Mouse (Mus musculus) forebrain, embryonic 13.5 days (tissue): ENCODE measurements around the gene Timm17b. TPM values are rescaled to one million over a fixed set of nuclear protein-coding genes. Genes with fewer than 3 reads are reported as not detected.

ENCODE experiments used
- ATAC-seq: fragments of 200-750 bp; cut with Nextera tagmentation; 2 replicates; pipeline ENCODE4 v1.8.0; 2017
- H3K27ac ChIP-seq: fragments of 300-500 bp; sonication (generic); 2 replicates; pipeline ENCODE4 v1.5.1; 2015; ENCODE audit warnings: inconsistent platforms, mild to moderate bottlenecking, moderate library complexity
- H3K27me3 ChIP-seq: fragments of 300-500 bp; sonication (generic); 2 replicates; pipeline ENCODE4 v1.6.1; 2015; ENCODE audit warnings: mild to moderate bottlenecking, inconsistent platforms
- H3K36me3 ChIP-seq: fragments of 300-500 bp; sonication (generic); 2 replicates; pipeline ENCODE4 v1.6.1; 2015; ENCODE audit warnings: mild to moderate bottlenecking, inconsistent platforms; ENCODE audit not compliant: poor library complexity, severe bottlenecking
- H3K4me1 ChIP-seq: fragments of 300-500 bp; sonication (generic); 2 replicates; pipeline ENCODE4 v1.6.1; 2015; ENCODE audit warnings: inconsistent platforms
- H3K4me2 ChIP-seq: fragments of 300-500 bp; sonication (generic); 2 replicates; pipeline ENCODE4 v1.6.1; 2015; ENCODE audit warnings: inconsistent platforms, mild to moderate bottlenecking, moderate library complexity
- H3K4me3 ChIP-seq: fragments of 300-500 bp; sonication (generic); 2 replicates; pipeline ENCODE4 v1.5.1; 2015; ENCODE audit warnings: mild to moderate bottlenecking, inconsistent platforms
- H3K9ac ChIP-seq: fragments of 300-500 bp; sonication (generic); 2 replicates; pipeline ENCODE4 v1.6.1; 2015; ENCODE audit warnings: mild to moderate bottlenecking, inconsistent platforms
- H3K9me3 ChIP-seq: fragments of 300-500 bp; sonication (generic); replicated peaks from 2 replicates; pipeline ENCODE4 v1.6.1; 2016; ENCODE audit warnings: inconsistent platforms
- WGBS: fragments of 180-500 bp; shearing (Covaris S2); methylation state at CpG from one replicate; pipeline ENCODE4 v1.1.7; 2015; 5-methylcytosine and 5-hydroxymethylcytosine counted together
- polyA plus RNA-seq: library from polyadenylated mRNA; unstranded; fragments of >200 nt; fragmentation: Nextera tagmentation; extraction: Ambion mirVana; gene quantifications from 2 replicates; pipeline ENCODE4 v1.2.1, GENCODE M21; 2015

Timm17b gene
- polyA plus RNA-seq = 168 and 193 TPM in 2 replicates

GRCm38 (mm10) chrX:7898880-7899874 is at the start of gene Timm17b, which contains the start of gene Pqbp1:
Gene Timm17b (plus strand): TSS chrX:7899357.
Gene Pqbp1 (minus strand): TSS chrX:7899269.
- Histone ChIP-seq H3K27ac (peak within 1 kb of the TSS; percentile 78), H3K9ac (peak within 1 kb of the TSS; percentile 72), H3K4me2 (peak within 1 kb of the TSS; percentile 61), H3K9me3 (no peaks in the 10 kb centered on the region), H3K4me1 (peaks cover 7% of the 10 kb centered on the region), H3K36me3 (peaks cover 20% of the 10 kb centered on the region), H3K4me3 (peak within 1 kb of the TSS; percentile 54), H3K27me3 (no peaks in the 10 kb centered on the region)
- peak; percentile 99 for ATAC-seq
- 16% methylated on average over 57 of the region's 62 CpGs for WGBS

DNA sequence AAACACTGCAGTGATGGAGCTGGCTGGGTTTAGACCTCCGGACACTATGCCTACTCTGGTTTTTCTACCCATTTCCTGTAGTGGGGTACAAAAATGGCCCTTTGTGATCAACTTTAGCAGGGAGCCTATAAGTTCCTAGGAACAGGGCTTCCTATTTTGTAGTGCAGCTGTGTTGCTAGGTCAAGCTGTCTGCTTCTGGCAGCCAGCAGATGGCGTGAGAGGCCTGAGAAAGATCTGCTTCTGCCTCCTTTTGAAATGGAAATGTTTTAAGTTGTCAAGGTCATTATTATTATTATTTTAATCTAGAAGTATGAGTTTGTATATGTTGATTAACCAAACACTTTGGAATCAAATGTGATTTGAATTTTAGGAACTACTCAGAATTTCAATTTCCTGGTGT is 44.6 kb upstream of the Timm17b start:
- H3K36me3 ChIP-seq = 0 out of 2 replicates have a peak, but pooled peaks cover 14% of the 10 kb centered on the region
- no peak overlapping the region for H3K9ac ChIP-seq
- H3K4me3 ChIP-seq = no peak overlapping the region
- 53% methylated on average over 2 of the region's 2 CpGs for WGBS
- no peak for ATAC-seq
- H3K27ac ChIP-seq = no peak overlapping the region
- no peaks in the 10 kb centered on the region for H3K9me3 ChIP-seq
- H3K4me1 ChIP-seq = no peaks in the 10 kb centered on the region
- no peaks in the 10 kb centered on the region for H3K27me3 ChIP-seq
- no peak overlapping the region for H3K4me2 ChIP-seq

DNA sequence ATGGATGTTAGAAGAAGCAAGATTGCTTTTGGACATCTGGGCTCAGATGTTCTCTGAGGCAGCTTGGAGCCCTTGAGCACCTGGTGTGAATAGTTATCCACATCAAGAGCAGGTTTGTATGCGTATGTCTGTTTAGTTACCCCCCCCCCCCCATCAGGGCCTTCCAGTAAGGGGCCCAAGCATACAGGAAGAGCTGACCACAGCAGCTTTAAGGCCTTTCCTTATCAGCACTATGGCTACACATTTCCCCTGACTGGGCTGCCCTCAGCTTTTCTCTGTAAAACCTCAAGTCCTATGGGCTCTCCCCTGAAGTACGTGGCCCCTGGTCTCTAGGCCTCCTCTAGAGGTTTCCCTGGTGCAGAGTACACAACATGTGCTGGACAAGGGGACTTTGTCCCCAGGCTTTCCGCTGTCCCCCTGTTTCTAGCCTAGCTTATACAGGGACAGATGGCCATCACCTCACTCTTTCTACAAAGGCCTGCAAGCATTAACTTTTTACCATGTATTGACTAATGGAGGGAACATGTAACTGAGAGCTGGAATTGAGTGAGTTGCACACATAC is 39.9 kb upstream of the Timm17b start:
- Histone ChIP-seq H3K4me1 (no peaks in the 10 kb centered on the region), H3K36me3 (0 out of 2 replicates have a peak, but pooled peaks cover 5% of the 10 kb centered on the region), H3K9me3 (no peaks in the 10 kb centered on the region), H3K27me3 (no peaks in the 10 kb centered on the region), H3K4me3 (no peak overlapping the region), H3K9ac (no peak overlapping the region), H3K4me2 (no peak overlapping the region), H3K27ac (no peak overlapping the region)
- no peak for ATAC-seq
- WGBS = 75% methylated on average over 3 of the region's 3 CpGs

- no peak for ATAC-seq
- Histone ChIP-seq H3K27ac (no peak overlapping the region), H3K9ac (no peak overlapping the region), H3K27me3 (no peaks in the 10 kb centered on the region), H3K36me3 (peaks cover 14% of the 10 kb centered on the region; the same call in 1 of the 2 replicates), H3K4me1 (no peaks in the 10 kb centered on the region), H3K4me3 (no peak overlapping the region), H3K9me3 (no peaks in the 10 kb centered on the region), H3K4me2 (no peak overlapping the region)
- 88% methylated on average over 1 of the region's 1 CpGs for WGBS
Observed at GRCm38 (mm10) chrX:7863181-7863580, 36.0 kb upstream of the Timm17b start.

DNA sequence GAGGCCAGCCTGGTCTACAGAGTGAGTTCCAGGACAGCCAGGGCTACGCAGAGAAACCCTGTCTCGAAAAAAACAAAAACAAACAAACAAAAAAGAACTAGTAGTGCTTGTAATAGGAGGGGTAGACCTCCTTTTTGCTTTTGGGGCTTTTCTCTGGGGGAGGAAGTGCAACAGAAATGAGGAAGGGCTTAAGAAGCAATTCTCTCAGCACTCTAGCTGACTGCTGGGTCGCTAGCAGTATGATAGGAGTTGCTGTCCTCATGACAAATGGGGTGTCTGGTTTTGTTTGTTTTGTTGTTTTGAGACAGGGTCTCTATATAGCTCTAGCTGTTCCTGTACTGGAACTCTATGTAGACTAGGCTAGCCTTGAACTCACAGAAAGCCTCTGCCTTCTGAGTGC is 34.6 kb upstream of the Timm17b start:
- no peak overlapping the region for H3K9ac ChIP-seq
- ATAC-seq = no peak
- no peak overlapping the region for H3K4me3 ChIP-seq
- H3K4me1 ChIP-seq = peaks cover 1% of the 10 kb centered on the region; the same call in 1 of the 2 replicates
- peaks cover 14% of the 10 kb centered on the region; the same call in 1 of the 2 replicates for H3K36me3 ChIP-seq
- 79% methylated on average over 3 of the region's 3 CpGs for WGBS
- H3K4me2 ChIP-seq = no peak overlapping the region
- H3K27me3 ChIP-seq = no peaks in the 10 kb centered on the region
- no peaks in the 10 kb centered on the region for H3K9me3 ChIP-seq
- no peak overlapping the region for H3K27ac ChIP-seq

GRCm38 (mm10) chrX:7865343-7865742 is 33.8 kb upstream of the Timm17b start:
- Histone ChIP-seq H3K4me2 (no peak overlapping the region), H3K9me3 (no peaks in the 10 kb centered on the region), H3K27me3 (no peaks in the 10 kb centered on the region), H3K27ac (no peak overlapping the region), H3K36me3 (peaks cover 14% of the 10 kb centered on the region; the same call in 1 of the 2 replicates), H3K4me1 (peaks cover 8% of the 10 kb centered on the region; the same call in 1 of the 2 replicates), H3K4me3 (no peak overlapping the region), H3K9ac (no peak overlapping the region)
- no peak for ATAC-seq
- 74% methylated on average over 2 of the region's 2 CpGs for WGBS

DNA sequence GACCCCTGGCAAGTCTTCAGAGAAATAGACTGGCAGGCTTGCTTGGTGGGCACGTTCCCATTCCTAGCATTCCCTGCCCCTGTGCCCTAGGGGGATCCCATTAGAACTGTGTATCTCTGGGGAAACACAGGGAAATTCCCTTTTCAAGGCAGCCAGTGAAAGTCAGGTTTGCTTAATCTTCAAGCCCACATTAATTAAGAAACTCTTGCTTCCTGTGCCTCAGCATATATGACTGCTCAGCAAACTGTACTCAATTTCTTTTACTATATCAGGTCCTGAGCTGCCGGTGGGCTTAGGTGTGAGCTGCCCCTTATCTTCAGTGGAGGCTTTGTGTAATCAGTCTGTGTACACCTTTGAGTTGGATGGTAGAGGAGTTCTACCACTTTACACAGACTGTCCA is 33.4 kb upstream of the Timm17b start:
- Histone ChIP-seq H3K27ac (no peak overlapping the region), H3K4me2 (no peak overlapping the region), H3K9me3 (no peaks in the 10 kb centered on the region), H3K4me3 (no peak overlapping the region), H3K9ac (no peak overlapping the region), H3K36me3 (peaks cover 14% of the 10 kb centered on the region; the same call in 1 of the 2 replicates), H3K27me3 (no peaks in the 10 kb centered on the region), H3K4me1 (peaks cover 8% of the 10 kb centered on the region; the same call in 1 of the 2 replicates)
- WGBS = 66% methylated on average over 2 of the region's 2 CpGs
- ATAC-seq = no peak

DNA sequence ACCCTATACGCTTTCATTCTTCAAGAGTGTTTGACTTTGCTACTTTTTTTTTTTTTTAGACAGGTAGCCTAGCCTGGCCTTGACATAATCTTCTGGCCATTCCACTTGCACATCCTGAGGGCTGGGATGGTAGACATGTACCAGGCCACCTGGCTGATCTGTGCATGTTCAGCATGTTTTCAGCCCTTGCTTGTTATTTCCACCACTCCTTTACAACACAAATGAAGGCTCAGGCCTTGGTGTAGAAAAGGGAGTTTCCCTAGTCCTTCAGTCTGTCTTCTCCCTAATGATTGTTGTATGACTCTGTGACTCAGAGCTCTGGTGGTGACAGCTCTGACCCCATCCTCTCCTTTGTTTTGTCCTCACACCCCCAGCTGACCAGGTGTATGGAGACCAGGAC is 32.0 kb upstream of the Timm17b start:
- H3K9me3 ChIP-seq = no peaks in the 10 kb centered on the region
- 95% methylated on average over 1 of the region's 1 CpGs for WGBS

GRCm38 (mm10) chrX:7868506-7868905 is 30.7 kb upstream of the Timm17b start:
- Histone ChIP-seq H3K9ac (no peak overlapping the region), H3K4me1 (peaks cover 8% of the 10 kb centered on the region; the same call in 1 of the 2 replicates), H3K27me3 (no peaks in the 10 kb centered on the region), H3K9me3 (0 out of 2 replicates have a peak, but pooled peaks cover 3% of the 10 kb centered on the region), H3K36me3 (peaks cover 28% of the 10 kb centered on the region), H3K4me3 (no peak overlapping the region), H3K4me2 (no peak overlapping the region), H3K27ac (no peak overlapping the region)
- no peak for ATAC-seq
- 27% methylated on average over 2 of the region's 2 CpGs for WGBS

More for the DNA sequence above, 32.0 kb upstream of the Timm17b start:
- H3K27ac ChIP-seq = no peak overlapping the region
- H3K36me3 ChIP-seq = peaks cover 18% of the 10 kb centered on the region
- H3K27me3 ChIP-seq = no peaks in the 10 kb centered on the region
- H3K9ac ChIP-seq = no peak overlapping the region
- no peak for ATAC-seq
- no peak overlapping the region for H3K4me2 ChIP-seq
- H3K4me3 ChIP-seq = no peak overlapping the region
- H3K4me1 ChIP-seq = peaks cover 8% of the 10 kb centered on the region; the same call in 1 of the 2 replicates

DNA sequence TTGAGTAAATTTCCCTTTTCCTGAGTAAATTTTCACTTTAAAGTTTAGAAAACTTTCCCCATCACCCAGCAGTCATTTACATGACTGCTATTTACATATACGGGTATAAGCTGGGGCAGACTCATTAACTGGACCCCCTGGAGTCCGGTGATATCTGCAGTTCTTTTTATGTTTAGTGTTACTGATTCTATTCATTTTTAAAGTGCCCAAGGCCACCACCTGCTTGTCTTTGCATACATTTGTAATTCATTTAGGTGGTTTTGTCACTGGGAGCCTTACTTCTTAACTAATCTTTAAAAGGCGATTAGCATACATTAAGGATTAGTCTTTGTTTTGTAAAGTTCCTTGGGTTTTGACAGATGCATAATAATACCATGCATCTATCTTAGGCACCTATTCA is 29.3 kb upstream of the Timm17b start:
- 0 out of 2 replicates have a peak, but pooled peaks cover 3% of the 10 kb centered on the region for H3K9me3 ChIP-seq

GRCm38 (mm10) chrX:7878007-7878419 is 21.1 kb upstream of the Timm17b start, which contains the start of gene Pim2:
Gene Pim2 (plus strand): TSS chrX:7878262.
- H3K4me3 ChIP-seq = peak within 1 kb of the TSS; percentile 49
- peaks cover 10% of the 10 kb centered on the region; the same call in 1 of the 2 replicates for H3K4me1 ChIP-seq
- no peak within 1 kb of the TSS; the same call in 1 of the 2 replicates for H3K27ac ChIP-seq
- peak; percentile 93 for ATAC-seq
- 14% methylated on average over 31 of the region's 38 CpGs for WGBS
- no peaks in the 10 kb centered on the region for H3K27me3 ChIP-seq
- peak within 1 kb of the TSS; percentile 68 for H3K9ac ChIP-seq
- H3K9me3 ChIP-seq = no peaks in the 10 kb centered on the region
- peaks cover 19% of the 10 kb centered on the region for H3K36me3 ChIP-seq
- peak within 1 kb of the TSS; percentile 85 for H3K4me2 ChIP-seq

More for the DNA sequence above, 29.3 kb upstream of the Timm17b start:
- H3K4me2 ChIP-seq = no peak overlapping the region
- ATAC-seq = no peak
- H3K9ac ChIP-seq = no peak overlapping the region
- H3K4me3 ChIP-seq = no peak overlapping the region
- H3K27me3 ChIP-seq = no peaks in the 10 kb centered on the region
- H3K4me1 ChIP-seq = peaks cover 8% of the 10 kb centered on the region; the same call in 1 of the 2 replicates
- WGBS = 20% methylated on average over 3 of the region's 3 CpGs
- H3K36me3 ChIP-seq = peaks cover 41% of the 10 kb centered on the region
- no peak overlapping the region for H3K27ac ChIP-seq
